Mouse (Mus musculus): ENCODE data around the gene Cdca7. TPM values are rescaled to one million over a fixed set of nuclear protein-coding genes. Genes with fewer than 3 reads are reported as not detected.

Cdca7 gene
- total RNA-seq, 1 experiment from 2014 or later: 17.1 TPM

Other genes starting within 250 kb of the Cdca7 start
- gene Map3k20, start 190.5 kb upstream of the Cdca7 start, total RNA-seq (2017): 2.6 and 3.7 TPM in 2 replicates